Mouse (Mus musculus) neural tube, embryonic 13.5 days (tissue): ENCODE data around the gene Usf3. TPM values are rescaled to one million over a fixed set of nuclear protein-coding genes. Genes with fewer than 3 reads are reported as not detected.

Experiments
- ATAC-seq: fragments of 200-750 bp; cut with Nextera tagmentation; 2 replicates; pipeline ENCODE4 v1.8.0; 2017; ENCODE audit warnings: low read depth, mild to moderate bottlenecking, moderate TSS enrichment, moderate library complexity
- H3K27ac ChIP-seq: fragments of 300-500 bp; sonication (generic); replicated peaks from 2 replicates; pipeline ENCODE4 v1.5.1; 2015; ENCODE audit warnings: moderate library complexity, mild to moderate bottlenecking, inconsistent platforms
- H3K27me3 ChIP-seq: fragments of 300-500 bp; sonication (generic); 2 replicates; pipeline ENCODE4 v1.6.1; 2015; ENCODE audit warnings: mild to moderate bottlenecking, inconsistent platforms
- H3K36me3 ChIP-seq: fragments of 300-500 bp; sonication (generic); 2 replicates; pipeline ENCODE4 v1.6.1; 2015; ENCODE audit warnings: mild to moderate bottlenecking, inconsistent platforms
- H3K4me1 ChIP-seq: fragments of 300-500 bp; sonication (generic); replicated peaks from 2 replicates; pipeline ENCODE4 v1.6.1; 2015; ENCODE audit warnings: inconsistent platforms
- H3K4me2 ChIP-seq: fragments of 300-500 bp; sonication (generic); 2 replicates; pipeline ENCODE4 v1.6.1; 2015; ENCODE audit warnings: inconsistent platforms, mild to moderate bottlenecking, moderate library complexity
- H3K4me3 ChIP-seq: fragments of 300-500 bp; sonication (generic); 2 replicates; pipeline ENCODE4 v1.5.1; 2015; ENCODE audit warnings: mild to moderate bottlenecking, inconsistent platforms
- H3K9ac ChIP-seq: fragments of 300-500 bp; sonication (generic); 2 replicates; pipeline ENCODE4 v1.6.1; 2015; ENCODE audit warnings: moderate library complexity, mild to moderate bottlenecking, inconsistent platforms
- H3K9me3 ChIP-seq: fragments of 300-500 bp; sonication (generic); 2 replicates; pipeline ENCODE4 v1.6.1; 2016; ENCODE audit warnings: inconsistent platforms
- WGBS: fragments of 180-500 bp; shearing (Covaris S2); methylation state at CpG from one replicate; pipeline ENCODE4 v1.1.7; 2015; 5-methylcytosine and 5-hydroxymethylcytosine counted together
- polyA plus RNA-seq: library from polyadenylated mRNA; unstranded; fragments of >200 nt; fragmentation: Nextera tagmentation; extraction: Ambion mirVana; gene quantifications from 2 replicates; pipeline ENCODE4 v1.2.1, GENCODE M21; 2015

The Usf3 gene
- polyA plus RNA-seq, 1 experiment from 2014 or later = 1.9 TPM

GRCm38 (mm10) chr16:44140186-44140787, 32.8 kb upstream of the Usf3 start:
- peak overlapping the region; percentile 97 for H3K4me3 ChIP-seq
- H3K27ac ChIP-seq = peak overlapping the region; percentile 99
- H3K9ac ChIP-seq = peak overlapping the region; percentile 96
- peak; percentile 65 for ATAC-seq
- under 1% methylated on average over 43 of the region's 44 CpGs for WGBS
- no peaks in the 10 kb centered on the region for H3K36me3 ChIP-seq
- peak overlapping the region; percentile 97 for H3K4me2 ChIP-seq
- peaks cover 30% of the 10 kb centered on the region for H3K4me1 ChIP-seq
- no peaks in the 10 kb centered on the region for H3K9me3 ChIP-seq
- no peaks in the 10 kb centered on the region for H3K27me3 ChIP-seq

- H3K9me3 ChIP-seq = no peaks in the 10 kb centered on the region
- peak overlapping the region; percentile 97 for H3K4me2 ChIP-seq
- H3K4me1 ChIP-seq = peaks cover 27% of the 10 kb centered on the region
- H3K36me3 ChIP-seq = no peaks in the 10 kb centered on the region
- H3K4me3 ChIP-seq = no peak overlapping the region
- no peaks in the 10 kb centered on the region for H3K27me3 ChIP-seq
- 51% methylated on average over 6 of the region's 6 CpGs for WGBS
- H3K27ac ChIP-seq = no peak overlapping the region
- H3K9ac ChIP-seq = peak overlapping the region; percentile 22; the same call in 1 of the 2 replicates
- no peak for ATAC-seq
Measured at GRCm38 (mm10) chr16:44141483-44141882, 31.6 kb upstream of the Usf3 start.

- Histone ChIP-seq H3K27ac (no peak overlapping the region), H3K36me3 (no peaks in the 10 kb centered on the region), H3K4me2 (no peak overlapping the region), H3K4me3 (no peak overlapping the region), H3K4me1 (no peaks in the 10 kb centered on the region), H3K9ac (no peak overlapping the region), H3K9me3 (no peaks in the 10 kb centered on the region), H3K27me3 (no peaks in the 10 kb centered on the region)
- 90% methylated on average over 1 of the region's 1 CpGs for WGBS
- ATAC-seq = no peak
Measured at GRCm38 (mm10) chr16:44149002-44149767, 23.9 kb upstream of the Usf3 start.

- Histone ChIP-seq H3K27ac (no peak overlapping the region), H3K4me3 (no peak overlapping the region), H3K4me2 (no peak overlapping the region), H3K27me3 (no peaks in the 10 kb centered on the region), H3K36me3 (peaks cover 16% of the 10 kb centered on the region), H3K4me1 (no peaks in the 10 kb centered on the region), H3K9me3 (no peaks in the 10 kb centered on the region), H3K9ac (no peak overlapping the region)
- no peak for ATAC-seq
- WGBS = 69% methylated on average over 6 of the region's 6 CpGs
Measured at GRCm38 (mm10) chr16:44154497-44155057, 18.5 kb upstream of the Usf3 start.

GRCm38 (mm10) chr16:44159325-44159724, 13.7 kb upstream of the Usf3 start:
- no peak overlapping the region for H3K27ac ChIP-seq
- no peaks in the 10 kb centered on the region for H3K9me3 ChIP-seq
- no peak overlapping the region for H3K4me3 ChIP-seq
- H3K4me2 ChIP-seq = no peak overlapping the region
- peaks cover 23% of the 10 kb centered on the region for H3K36me3 ChIP-seq
- no peak overlapping the region for H3K9ac ChIP-seq
- H3K4me1 ChIP-seq = no peaks in the 10 kb centered on the region
- no peaks in the 10 kb centered on the region for H3K27me3 ChIP-seq
- no peak for ATAC-seq
- WGBS = 93% methylated on average over 7 of the region's 7 CpGs

- peaks cover 14% of the 10 kb centered on the region for H3K36me3 ChIP-seq
- no peak overlapping the region for H3K27ac ChIP-seq
- H3K4me1 ChIP-seq = no peaks in the 10 kb centered on the region
- no peak overlapping the region for H3K9ac ChIP-seq
- H3K4me2 ChIP-seq = no peak overlapping the region
- H3K27me3 ChIP-seq = no peaks in the 10 kb centered on the region
- ATAC-seq = no peak
- 93% methylated on average over 2 of the region's 2 CpGs for WGBS
- no peak overlapping the region for H3K4me3 ChIP-seq
- H3K9me3 ChIP-seq = no peaks in the 10 kb centered on the region
Measured at GRCm38 (mm10) chr16:44163831-44164230, 9.2 kb upstream of the Usf3 start.

- no peak overlapping the region for H3K4me3 ChIP-seq
- no peak for ATAC-seq
- no peak overlapping the region for H3K27ac ChIP-seq
- H3K9ac ChIP-seq = no peak overlapping the region
- no peaks in the 10 kb centered on the region for H3K27me3 ChIP-seq
- H3K4me2 ChIP-seq = no peak overlapping the region
- H3K9me3 ChIP-seq = no peaks in the 10 kb centered on the region
- WGBS = 63% methylated on average over 3 of the region's 3 CpGs
- H3K36me3 ChIP-seq = peaks cover 3% of the 10 kb centered on the region; the same call in 1 of the 2 replicates
- no peaks in the 10 kb centered on the region for H3K4me1 ChIP-seq
Measured at GRCm38 (mm10) chr16:44165182-44165581, 7.9 kb upstream of the Usf3 start.

- H3K27me3 ChIP-seq = no peaks in the 10 kb centered on the region
- 85% methylated on average over 4 of the region's 4 CpGs for WGBS
- no peak for ATAC-seq
Measured at GRCm38 (mm10) chr16:44168990-44169389, 4.1 kb upstream of the Usf3 start.

GRCm38 (mm10) chr16:44172297-44173154, 520 bp upstream of the Usf3 start:
- under 1% methylated on average over 26 of the region's 26 CpGs for WGBS
- no peaks in the 10 kb centered on the region for H3K36me3 ChIP-seq
- H3K4me3 ChIP-seq = peak overlapping the region; percentile 94
- peak overlapping the region; percentile 85 for H3K27ac ChIP-seq
- H3K4me1 ChIP-seq = peaks cover 22% of the 10 kb centered on the region
- peak overlapping the region; percentile 70 for H3K4me2 ChIP-seq
- H3K9ac ChIP-seq = peak overlapping the region; percentile 69
- H3K27me3 ChIP-seq = no peaks in the 10 kb centered on the region
- peak; percentile 100 for ATAC-seq
- H3K9me3 ChIP-seq = no peaks in the 10 kb centered on the region

More at GRCm38 (mm10) chr16:44168990-44169389, 4.1 kb upstream of the Usf3 start:
- Histone ChIP-seq H3K4me3 (no peak overlapping the region), H3K9me3 (no peaks in the 10 kb centered on the region), H3K36me3 (no peaks in the 10 kb centered on the region), H3K9ac (no peak overlapping the region), H3K27ac (no peak overlapping the region), H3K4me2 (no peak overlapping the region), H3K4me1 (peaks cover 9% of the 10 kb centered on the region)

- ATAC-seq = no peak
- 30% methylated on average over 7 of the region's 7 CpGs for WGBS
- Histone ChIP-seq H3K27me3 (no peaks in the 10 kb centered on the region), H3K9me3 (no peaks in the 10 kb centered on the region), H3K4me1 (peaks cover 22% of the 10 kb centered on the region), H3K4me3 (peak overlapping the region; percentile 94), H3K36me3 (no peaks in the 10 kb centered on the region), H3K4me2 (peak overlapping the region; percentile 70), H3K9ac (peak overlapping the region; percentile 93), H3K27ac (peak overlapping the region; percentile 93)
Measured at GRCm38 (mm10) chr16:44173966-44174530, 1.0 kb downstream of the Usf3 start.

- WGBS = 86% methylated on average over 1 of the region's 1 CpGs
- peaks cover 22% of the 10 kb centered on the region for H3K4me1 ChIP-seq
- H3K4me2 ChIP-seq = no peak overlapping the region; the same call in 1 of the 2 replicates
- no peaks in the 10 kb centered on the region for H3K36me3 ChIP-seq
- no peak overlapping the region for H3K9ac ChIP-seq
- no peaks in the 10 kb centered on the region for H3K27me3 ChIP-seq
- no peak overlapping the region for H3K4me3 ChIP-seq
- no peak overlapping the region for H3K27ac ChIP-seq
- H3K9me3 ChIP-seq = no peaks in the 10 kb centered on the region
- no peak for ATAC-seq
Measured at GRCm38 (mm10) chr16:44175001-44175400, 2.0 kb downstream of the Usf3 start.
